Mouse (Mus musculus): ENCODE results near the gene Tubb5. TPM values are rescaled to one million over a fixed set of nuclear protein-coding genes. Genes with fewer than 3 reads are reported as not detected.

Tubb5 gene
- polyA plus RNA-seq, 1 experiment from 2014 or later = 1,574 TPM

- WGBS = 81% methylated on average over 7 of the region's 7 CpGs
- DNase-seq (ENCODE audit: low spot score) = no peak
- Histone ChIP-seq H3K36me3 (no peaks in the 10 kb centered on the region), H3K27me3 (ENCODE audit: low read depth, poor library complexity, severe bottlenecking) (peaks cover 38% of the 10 kb centered on the region), H3K4me1 (peaks cover 3% of the 10 kb centered on the region), H3K27ac (replicated peaks) (no peak overlapping the region), H3K9me3 (replicated peaks) (no peaks in the 10 kb centered on the region), H3K4me3 (no peak overlapping the region)
These were observed 22.3 kb downstream of the Tubb5 start for GRCm38 (mm10) chr17:35815836-35816235.

- WGBS = 80% methylated on average over 6 of the region's 6 CpGs
- Histone ChIP-seq H3K4me1 (no peaks in the 10 kb centered on the region), H3K27me3 (ENCODE audit: low read depth, poor library complexity, severe bottlenecking) (peaks cover 26% of the 10 kb centered on the region), H3K27ac (replicated peaks) (no peak overlapping the region; the same call in 1 of the 2 replicates), H3K36me3 (no peaks in the 10 kb centered on the region), H3K9me3 (replicated peaks) (no peaks in the 10 kb centered on the region), H3K4me3 (no peak overlapping the region)
- DNase-seq (ENCODE audit: low spot score) = no peak
These were observed 23.4 kb downstream of the Tubb5 start for GRCm38 (mm10) chr17:35814678-35815077.

GRCm38 (mm10) chr17:35813653-35814052 lies 24.5 kb downstream of the Tubb5 start:
- DNase-seq (ENCODE audit: low spot score) = no peak
- no peak overlapping the region for H3K27ac ChIP-seq (replicated peaks)
- no peak overlapping the region for H3K4me3 ChIP-seq
- no peaks in the 10 kb centered on the region for H3K4me1 ChIP-seq
- peaks cover 19% of the 10 kb centered on the region for H3K27me3 ChIP-seq (ENCODE audit: low read depth, poor library complexity, severe bottlenecking)
- H3K9me3 ChIP-seq (replicated peaks) = no peaks in the 10 kb centered on the region
- 88% methylated on average over 7 of the region's 7 CpGs for WGBS
- H3K36me3 ChIP-seq = no peaks in the 10 kb centered on the region

- Histone ChIP-seq H3K27ac (replicated peaks) (no peak overlapping the region), H3K4me3 (no peak overlapping the region), H3K27me3 (ENCODE audit: low read depth, poor library complexity, severe bottlenecking) (peaks cover 19% of the 10 kb centered on the region), H3K9me3 (replicated peaks) (no peaks in the 10 kb centered on the region), H3K4me1 (no peaks in the 10 kb centered on the region), H3K36me3 (no peaks in the 10 kb centered on the region)
- WGBS = 84% methylated on average over 7 of the region's 7 CpGs
- DNase-seq (ENCODE audit: low spot score) = no peak
These were observed 24.9 kb downstream of the Tubb5 start for GRCm38 (mm10) chr17:35813245-35813647.

- Histone ChIP-seq H3K36me3 (no peaks in the 10 kb centered on the region), H3K4me1 (no peaks in the 10 kb centered on the region), H3K4me3 (no peak overlapping the region), H3K9me3 (replicated peaks) (no peaks in the 10 kb centered on the region), H3K27me3 (ENCODE audit: low read depth, poor library complexity, severe bottlenecking) (peaks cover 19% of the 10 kb centered on the region), H3K27ac (replicated peaks) (no peak overlapping the region; the same call in 1 of the 2 replicates)
- DNase-seq (ENCODE audit: low spot score) = no peak
- WGBS = 85% methylated on average over 6 of the region's 6 CpGs
These were observed 25.4 kb downstream of the Tubb5 start for GRCm38 (mm10) chr17:35812736-35813135.

GRCm38 (mm10) chr17:35812307-35812706 lies 25.8 kb downstream of the Tubb5 start:
- DNase-seq (ENCODE audit: low spot score) = no peak
- no peak overlapping the region for H3K27ac ChIP-seq (replicated peaks)
- no peaks in the 10 kb centered on the region for H3K9me3 ChIP-seq (replicated peaks)
- H3K36me3 ChIP-seq = no peaks in the 10 kb centered on the region
- no peaks in the 10 kb centered on the region for H3K4me1 ChIP-seq
- H3K27me3 ChIP-seq (ENCODE audit: low read depth, poor library complexity, severe bottlenecking) = peaks cover 16% of the 10 kb centered on the region
- WGBS = 74% methylated on average over 5 of the region's 5 CpGs
- no peak overlapping the region for H3K4me3 ChIP-seq

GRCm38 (mm10) chr17:35810900-35811648 lies 27.0 kb downstream of the Tubb5 start:
- no peak overlapping the region for H3K27ac ChIP-seq (replicated peaks)
- H3K9me3 ChIP-seq (replicated peaks) = no peaks in the 10 kb centered on the region
- 92% methylated on average over 5 of the region's 5 CpGs for WGBS
- no peaks in the 10 kb centered on the region for H3K36me3 ChIP-seq
- no peak for DNase-seq (ENCODE audit: low spot score)
- no peaks in the 10 kb centered on the region for H3K4me1 ChIP-seq
- 0 out of 2 replicates have a peak, but pooled peaks cover 3% of the 10 kb centered on the region for H3K27me3 ChIP-seq (ENCODE audit: low read depth, poor library complexity, severe bottlenecking)
- H3K4me3 ChIP-seq = no peak overlapping the region

- 89% methylated on average over 11 of the region's 11 CpGs for WGBS
- no peak overlapping the region for H3K27ac ChIP-seq (replicated peaks)
- H3K4me3 ChIP-seq = no peak overlapping the region
- no peaks in the 10 kb centered on the region for H3K27me3 ChIP-seq (ENCODE audit: low read depth, poor library complexity, severe bottlenecking)
- H3K36me3 ChIP-seq = no peaks in the 10 kb centered on the region
- no peak for DNase-seq (ENCODE audit: low spot score)
- no peaks in the 10 kb centered on the region for H3K4me1 ChIP-seq
- no peaks in the 10 kb centered on the region for H3K9me3 ChIP-seq (replicated peaks)
These were observed 28.7 kb downstream of the Tubb5 start for GRCm38 (mm10) chr17:35809395-35809794.

- Histone ChIP-seq H3K4me1 (peaks cover 1% of the 10 kb centered on the region; the same call in 1 of the 2 replicates), H3K9me3 (replicated peaks) (no peaks in the 10 kb centered on the region), H3K36me3 (no peaks in the 10 kb centered on the region), H3K4me3 (no peak overlapping the region), H3K27me3 (ENCODE audit: low read depth, poor library complexity, severe bottlenecking) (no peaks in the 10 kb centered on the region), H3K27ac (replicated peaks) (no peak overlapping the region)
- DNase-seq (ENCODE audit: low spot score) = no peak
- WGBS = 76% methylated on average over 9 of the region's 9 CpGs
These were observed 30.0 kb downstream of the Tubb5 start for GRCm38 (mm10) chr17:35808073-35808472.

GRCm38 (mm10) chr17:35803858-35804399 lies 34.2 kb downstream of the Tubb5 start:
- WGBS = 89% methylated on average over 4 of the region's 4 CpGs

GRCm38 (mm10) chr17:35803020-35803419 lies 35.1 kb downstream of the Tubb5 start:
- WGBS = 69% methylated on average over 6 of the region's 6 CpGs
- H3K4me3 ChIP-seq = no peak overlapping the region
- no peak for DNase-seq (ENCODE audit: low spot score)
- H3K4me1 ChIP-seq = peaks cover 3% of the 10 kb centered on the region; the same call in 1 of the 2 replicates
- H3K9me3 ChIP-seq (replicated peaks) = 0 out of 2 replicates have a peak, but pooled peaks cover 3% of the 10 kb centered on the region
- 0 out of 2 replicates have a peak overlapping the region, but pooled peaks have one; percentile 25 for H3K27ac ChIP-seq (replicated peaks)
- H3K36me3 ChIP-seq = no peaks in the 10 kb centered on the region
- H3K27me3 ChIP-seq (ENCODE audit: low read depth, poor library complexity, severe bottlenecking) = no peaks in the 10 kb centered on the region

More at GRCm38 (mm10) chr17:35803858-35804399, 34.2 kb downstream of the Tubb5 start:
- Histone ChIP-seq H3K4me1 (peaks cover 3% of the 10 kb centered on the region; the same call in 1 of the 2 replicates), H3K27ac (replicated peaks) (no peak overlapping the region), H3K9me3 (replicated peaks) (no peaks in the 10 kb centered on the region), H3K36me3 (no peaks in the 10 kb centered on the region), H3K27me3 (ENCODE audit: low read depth, poor library complexity, severe bottlenecking) (no peaks in the 10 kb centered on the region), H3K4me3 (no peak overlapping the region)
- no peak for DNase-seq (ENCODE audit: low spot score)

GRCm38 (mm10) chr17:35800905-35801304 lies 37.2 kb downstream of the Tubb5 start:
- H3K27ac ChIP-seq (replicated peaks) = no peak overlapping the region
- no peaks in the 10 kb centered on the region for H3K36me3 ChIP-seq
- no peak overlapping the region for H3K4me3 ChIP-seq
- 0 out of 2 replicates have a peak, but pooled peaks cover 3% of the 10 kb centered on the region for H3K9me3 ChIP-seq (replicated peaks)
- WGBS = 79% methylated on average over 2 of the region's 2 CpGs
- no peak for DNase-seq (ENCODE audit: low spot score)
- H3K27me3 ChIP-seq (ENCODE audit: low read depth, poor library complexity, severe bottlenecking) = no peaks in the 10 kb centered on the region
- peaks cover 3% of the 10 kb centered on the region; the same call in 1 of the 2 replicates for H3K4me1 ChIP-seq

- Histone ChIP-seq H3K27ac (replicated peaks) (no peak overlapping the region), H3K27me3 (ENCODE audit: low read depth, poor library complexity, severe bottlenecking) (no peaks in the 10 kb centered on the region), H3K4me3 (no peak overlapping the region), H3K4me1 (no peaks in the 10 kb centered on the region), H3K36me3 (no peaks in the 10 kb centered on the region), H3K9me3 (replicated peaks) (0 out of 2 replicates have a peak, but pooled peaks cover 3% of the 10 kb centered on the region)
- 68% methylated on average over 5 of the region's 5 CpGs for WGBS
- no peak for DNase-seq (ENCODE audit: low spot score)
These were observed 41.3 kb downstream of the Tubb5 start for GRCm38 (mm10) chr17:35796835-35797234.
